Mouse (Mus musculus) adrenal gland, adult (tissue): ENCODE measurements around the gene Hsf2bp.

ENCODE experiments used
- DNase-seq, 2 experiments: peaks; one replicate each; pipeline ENCODE4 v3.0.0; 2022 to 2023; ENCODE audit warnings: low spot score in 1 of 2; ENCODE audit not compliant: inconsistent age in 2 of 2

Hsf2bp gene

GRCm38 (mm10) chr17:31939292-31940060 is 96.7 kb downstream of the Hsf2bp start:
- DNase-seq = peak in 1 of 2 experiments; percentile 57

DNA sequence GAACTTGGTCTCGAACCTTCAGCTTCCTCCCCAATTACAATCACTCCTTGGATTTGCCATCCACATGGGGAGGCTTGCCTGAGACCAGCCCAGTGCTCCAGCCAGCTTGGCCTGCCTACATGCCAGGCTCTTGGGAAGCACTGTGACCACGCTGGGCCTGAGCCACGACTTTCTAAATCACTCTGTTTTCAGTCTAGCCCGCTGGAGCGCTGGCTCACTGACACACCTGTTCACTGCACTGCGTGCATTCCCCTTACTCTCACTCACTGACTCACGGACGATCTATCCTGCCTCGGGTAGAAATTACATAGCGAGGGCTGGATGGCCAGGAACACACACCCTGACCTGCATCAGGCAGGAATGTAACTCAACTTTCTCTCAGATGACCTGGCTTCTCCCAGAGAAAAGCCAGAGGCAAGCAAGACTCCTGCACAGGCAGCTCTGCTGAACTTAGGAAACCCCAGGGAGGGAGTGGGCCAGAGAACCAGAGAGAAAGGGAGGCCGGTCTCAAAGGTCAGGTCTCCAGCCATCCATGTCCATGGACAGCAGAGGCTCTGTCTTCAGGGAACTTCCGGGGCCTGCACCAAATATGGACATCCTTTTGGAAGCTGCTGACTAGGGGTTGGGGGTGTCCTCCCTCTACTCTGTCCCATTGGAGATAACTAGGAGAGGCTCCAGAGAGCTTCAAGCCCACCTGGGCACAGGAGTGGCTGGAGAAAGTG is 97.4 kb downstream of the Hsf2bp start:
- peak in 1 of 2 experiments; percentile 24 for DNase-seq

DNA sequence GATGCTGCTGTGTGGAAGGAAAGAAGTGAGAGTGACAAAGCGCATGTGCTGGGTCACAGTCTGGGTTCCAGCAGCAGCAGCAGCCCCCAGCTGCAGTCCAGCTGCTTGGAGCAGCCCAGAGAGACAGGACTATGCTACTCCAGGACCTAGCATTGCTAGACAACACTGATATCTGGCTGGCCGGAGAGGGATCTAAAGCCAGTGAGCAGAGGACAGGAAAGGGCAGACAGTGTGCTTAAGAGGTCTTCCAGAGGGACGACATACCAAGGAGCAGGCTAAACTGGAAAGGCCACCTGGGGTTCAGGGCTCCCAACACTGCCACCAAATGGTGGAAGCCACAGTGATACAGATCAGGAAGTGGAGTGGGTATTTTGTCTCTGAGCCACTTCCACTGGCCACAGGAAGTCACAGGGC is 99.0 kb downstream of the Hsf2bp start:
- peak; percentile 62 to 81 for DNase-seq

DNA sequence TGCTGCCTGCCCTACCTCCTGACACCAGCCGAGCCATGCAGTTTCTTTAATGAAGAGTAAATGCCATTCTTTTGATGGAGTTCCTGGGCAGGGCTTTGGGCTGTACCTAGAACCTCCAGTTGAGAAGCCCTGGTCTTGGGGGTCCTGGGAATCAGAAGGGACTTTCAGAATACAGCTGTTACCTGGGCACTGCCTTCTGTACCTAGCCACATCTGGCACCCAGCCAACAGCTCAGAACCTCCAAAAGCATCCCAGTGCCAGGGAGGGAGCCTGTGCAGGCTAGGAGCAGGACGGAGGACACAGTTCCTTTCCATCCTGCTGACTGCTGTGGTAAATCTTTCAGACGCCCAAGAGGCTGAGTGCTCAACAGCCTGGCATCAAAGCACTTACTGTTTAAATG is 100.3 kb downstream of the Hsf2bp start:
- DNase-seq = peak in 1 of 2 experiments; percentile 18

DNA sequence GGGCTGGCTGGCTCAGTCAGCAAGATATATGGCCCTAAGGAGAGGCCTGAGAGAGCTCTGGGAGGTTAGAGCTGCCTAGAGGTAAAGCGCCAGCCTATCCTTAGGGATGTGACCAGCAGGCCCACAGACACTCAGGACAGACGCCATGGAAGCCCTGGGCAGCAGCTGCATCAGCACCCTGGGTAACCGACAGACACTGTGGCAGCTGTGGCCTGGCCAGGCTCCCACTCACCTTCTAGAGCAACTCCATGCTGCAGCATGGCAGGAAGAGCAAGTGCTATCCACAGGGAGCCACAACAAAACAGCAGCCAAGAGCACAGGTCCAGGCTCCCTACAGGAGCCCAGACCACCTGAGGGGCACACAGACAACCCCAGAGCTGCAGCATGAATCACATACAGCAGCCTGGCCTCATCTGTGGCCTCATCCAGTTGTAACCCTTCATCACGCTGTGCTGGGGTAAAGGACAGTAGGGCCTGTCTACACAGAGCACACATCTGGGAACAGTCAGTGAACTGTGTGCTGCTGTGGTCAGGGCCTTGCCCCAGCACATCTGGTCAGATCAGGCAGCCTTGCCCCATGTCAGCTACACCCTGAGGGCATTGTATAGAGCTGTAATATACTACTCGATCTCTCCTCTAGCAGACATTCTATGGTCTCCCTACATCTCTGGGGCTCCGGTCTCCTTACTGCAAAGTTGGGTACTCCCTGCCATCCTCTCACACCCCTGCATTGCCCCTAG is 100.9 kb downstream of the Hsf2bp start:
- DNase-seq = no peak

- no peak for DNase-seq
Observed at GRCm38 (mm10) chr17:31933956-31934355, 102.2 kb downstream of the Hsf2bp start.

- peak in 1 of 2 experiments; percentile 58 for DNase-seq
Observed at GRCm38 (mm10) chr17:31931499-31931898, 104.7 kb downstream of the Hsf2bp start.

GRCm38 (mm10) chr17:31929844-31930715 is 106.1 kb downstream of the Hsf2bp start:
- DNase-seq = no peak

- no peak for DNase-seq
Observed at GRCm38 (mm10) chr17:31929032-31929431, 107.1 kb downstream of the Hsf2bp start.

DNA sequence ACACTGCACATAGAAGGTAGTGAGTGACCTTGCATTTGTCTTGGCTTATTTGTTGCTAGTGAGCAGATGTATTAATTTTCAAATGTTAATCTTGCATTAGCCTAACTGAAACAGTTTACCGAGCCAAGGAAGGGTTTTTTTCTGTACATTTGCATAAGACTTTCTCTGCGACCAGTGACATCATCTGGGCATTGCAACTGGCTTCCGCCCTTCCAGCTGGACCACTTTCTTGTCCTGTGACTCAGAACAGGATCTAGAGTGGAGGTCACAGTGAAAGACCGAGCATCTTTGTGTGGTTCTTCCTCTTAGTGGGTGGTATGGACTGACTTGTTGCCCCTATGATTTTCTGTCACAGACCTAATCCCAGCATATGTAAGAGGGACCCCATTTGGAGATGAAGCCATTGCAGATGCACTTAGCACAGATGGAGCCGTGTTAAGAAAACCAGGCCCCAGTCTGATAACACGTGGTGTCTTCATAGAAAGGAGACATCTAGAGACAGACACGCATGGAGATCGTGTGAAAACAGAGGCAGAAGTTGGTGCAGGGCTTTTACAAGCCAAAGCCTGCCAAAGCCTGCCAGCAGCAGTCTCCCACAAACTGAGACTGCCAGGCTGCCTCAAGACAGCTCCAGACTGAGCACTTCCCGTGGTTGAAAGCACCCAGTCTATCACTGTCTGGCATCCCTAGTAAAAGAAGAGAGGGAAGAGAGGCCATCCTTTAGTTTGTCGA is 108.1 kb downstream of the Hsf2bp start:
- DNase-seq = no peak

GRCm38 (mm10) chr17:31924229-31924628 is 111.9 kb downstream of the Hsf2bp start:
- DNase-seq = no peak

DNA sequence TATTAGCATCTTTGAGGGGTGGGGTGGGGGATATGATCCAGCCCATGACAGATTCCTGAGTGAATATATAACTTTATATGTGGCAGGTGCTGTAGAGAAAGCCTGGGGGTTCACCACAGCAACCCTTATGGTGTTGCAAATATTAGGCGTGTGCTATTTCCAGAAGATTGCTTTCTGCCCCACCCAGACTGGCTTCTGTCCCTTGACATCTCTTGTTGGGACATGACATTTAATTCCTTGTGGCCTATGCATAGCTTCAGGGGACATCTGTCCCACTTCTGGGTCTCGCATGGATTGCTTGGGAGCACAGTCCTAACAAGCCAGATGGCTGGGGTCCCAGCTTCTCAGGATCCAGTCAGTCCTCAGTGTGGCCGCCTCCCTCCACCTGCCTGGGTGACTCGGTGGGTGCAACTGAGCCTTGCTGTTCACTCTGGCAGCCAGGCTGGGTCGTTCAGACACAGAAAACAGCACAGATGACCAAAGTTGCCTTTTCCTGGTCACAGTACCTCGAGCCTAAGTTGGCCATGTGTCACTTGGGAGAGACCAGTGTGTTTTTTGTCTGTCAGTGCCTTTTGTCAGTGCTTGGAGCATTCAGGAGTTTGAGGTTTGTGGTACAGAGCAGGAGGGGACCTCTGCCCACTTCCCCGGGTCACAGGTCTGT is 112.7 kb downstream of the Hsf2bp start:
- no peak for DNase-seq

DNA sequence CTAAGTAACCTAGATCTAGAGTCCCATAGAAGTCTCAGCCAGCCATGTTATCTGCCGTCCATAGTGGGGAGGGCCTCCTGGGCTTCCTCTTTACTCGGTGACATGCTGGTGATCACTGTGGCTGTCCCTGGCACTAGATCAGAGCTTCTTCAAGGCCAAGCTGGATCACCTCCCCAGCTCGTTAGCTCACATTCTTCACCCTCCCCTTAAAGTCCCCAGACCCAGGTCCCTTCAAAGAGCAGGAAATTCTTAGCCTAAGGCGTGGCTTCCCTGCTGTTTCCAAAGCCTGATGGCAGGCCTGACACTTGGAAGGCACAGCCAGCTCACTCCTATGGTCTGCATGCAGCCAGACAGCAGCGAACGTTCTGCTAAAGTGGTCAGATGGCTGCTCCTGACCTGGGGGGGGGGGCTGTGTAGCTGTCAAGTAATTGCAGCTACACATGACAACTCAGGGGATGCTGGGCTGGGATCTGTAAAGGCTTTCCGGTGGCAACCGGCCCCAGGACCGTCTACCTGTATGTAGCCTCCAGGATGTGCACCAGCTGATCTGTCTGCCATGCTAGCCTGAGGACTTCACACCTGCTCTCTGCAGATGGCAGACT is 115.5 kb downstream of the Hsf2bp start:
- DNase-seq = peak; percentile 51 to 68

- DNase-seq = no peak
Observed at GRCm38 (mm10) chr17:31919599-31919998, 116.5 kb downstream of the Hsf2bp start.

DNA sequence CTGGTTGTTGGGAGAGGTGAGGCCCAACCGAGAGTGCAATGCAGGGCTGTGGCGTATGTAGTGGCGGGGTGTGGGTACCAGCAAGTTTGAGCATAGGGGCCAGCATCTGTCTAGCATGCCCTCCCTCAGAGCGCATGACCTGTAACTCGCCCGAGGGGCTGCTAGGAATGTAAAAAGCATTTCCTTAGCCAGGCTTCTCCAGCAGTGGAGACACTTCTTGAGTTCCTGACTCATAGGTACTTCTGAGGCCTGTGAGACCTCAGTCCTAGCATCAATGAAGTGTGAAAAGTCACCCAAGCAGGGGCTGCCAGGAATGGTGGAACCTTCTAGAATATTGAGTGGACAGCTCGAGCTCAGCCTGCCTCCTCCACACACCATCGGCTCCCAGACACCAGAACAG is 117.8 kb downstream of the Hsf2bp start:
- no peak for DNase-seq

GRCm38 (mm10) chr17:31916461-31916775 is 119.7 kb downstream of the Hsf2bp start:
- DNase-seq = peak in 1 of 2 experiments; percentile 58

DNA sequence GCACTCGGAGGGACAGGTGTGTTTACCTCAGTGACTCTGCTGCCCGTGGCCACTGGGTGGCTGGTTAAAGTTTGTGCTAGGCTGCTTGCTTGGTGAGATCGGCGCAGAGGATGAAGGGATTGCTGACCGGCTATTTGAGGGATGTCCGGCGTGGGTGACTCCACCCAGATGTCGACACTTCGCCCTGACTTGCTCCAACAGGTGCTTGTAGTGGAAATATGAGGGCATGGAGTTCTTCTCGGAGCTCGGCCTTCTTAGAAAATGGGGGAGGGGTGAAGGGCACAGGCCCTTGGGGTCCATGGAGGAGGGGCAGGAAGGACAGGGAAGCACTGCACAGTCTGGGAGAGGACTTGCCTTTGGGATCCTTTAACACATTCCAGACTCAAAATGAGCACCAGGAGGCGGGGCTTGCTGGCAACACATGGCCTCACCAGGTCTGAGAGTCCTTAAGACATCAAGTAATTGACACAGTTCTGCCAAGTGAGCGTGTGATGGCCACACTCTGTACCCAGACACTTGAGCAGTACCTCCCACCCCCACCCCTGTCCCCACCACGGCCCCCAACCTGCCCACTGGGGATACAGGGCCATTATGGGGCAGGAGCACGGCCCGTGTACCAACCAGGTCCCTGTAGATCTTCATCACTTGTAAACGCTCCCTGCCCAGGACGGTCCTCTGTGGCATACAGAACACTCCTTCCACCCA is 120.2 kb downstream of the Hsf2bp start:
- no peak for DNase-seq

DNA sequence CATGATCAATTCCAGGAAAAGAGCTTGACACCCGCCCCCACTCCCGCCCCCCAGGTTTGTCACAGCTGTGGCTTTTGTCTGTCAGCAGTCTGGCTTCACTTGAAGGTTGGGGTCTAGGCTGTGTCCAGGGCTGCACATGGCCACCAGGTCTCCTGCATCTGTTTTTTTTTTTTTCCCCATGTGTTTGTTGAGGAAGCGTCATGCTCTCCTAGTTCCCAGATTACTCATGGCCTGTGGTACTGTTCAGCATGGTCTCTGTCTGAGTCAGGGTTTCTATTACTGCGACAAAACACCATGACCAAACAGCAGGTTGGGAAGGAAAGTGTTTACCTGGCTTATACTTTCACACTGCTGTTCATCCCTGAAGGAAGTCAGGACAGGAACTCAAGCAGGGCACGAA is 121.8 kb downstream of the Hsf2bp start:
- no peak for DNase-seq
